Mouse (Mus musculus): ENCODE measurements around the gene Tprn. TPM values are rescaled to one million over a fixed set of nuclear protein-coding genes. Genes with fewer than 3 reads are reported as not detected.

The Tprn gene
- polyA plus RNA-seq, 1 experiment from 2014 or later = 7.3 TPM

- Histone ChIP-seq H3K27ac (ENCODE audit: low read depth, low read length) (no peak overlapping the region), H3K9me3 (ENCODE audit: control insufficient read depth, low read length) (no peaks in the 10 kb centered on the region), H3K4me1 (replicated peaks; ENCODE audit: control insufficient read depth, insufficient read depth, low read length) (no peaks in the 10 kb centered on the region; the same call in 1 of the 2 replicates), H3K4me3 (ENCODE audit: low read depth, low read length) (peak overlapping the region; percentile 28), H3K27me3 (ENCODE audit: control insufficient read depth, insufficient read depth, low read length) (peaks cover 6% of the 10 kb centered on the region; the same call in 1 of the 2 replicates), H3K4me2 (ENCODE audit: low read depth, low read length, severe bottlenecking) (peak overlapping the region; percentile 97), H3K9ac (ENCODE audit: low read length) (peak overlapping the region; percentile 43; the same call in 1 of the 2 replicates), H3K36me3 (ENCODE audit: control insufficient read depth, insufficient read depth, low read length) (no peaks in the 10 kb centered on the region)
- ATAC-seq (replicated peaks; ENCODE audit: low FRiP score) = peak; percentile 72
- WGBS = 1% methylated on average over 29 of the region's 29 CpGs
- peak; percentile 82 for DNase-seq (ENCODE audit: low spot score)
These were observed 21.5 kb upstream of the Tprn start for GRCm38 (mm10) chr2:25240723-25241437.

- H3K36me3 ChIP-seq (ENCODE audit: control insufficient read depth, insufficient read depth, low read length) = no peaks in the 10 kb centered on the region
- peak overlapping the region; percentile 63 for H3K4me3 ChIP-seq (ENCODE audit: low read depth, low read length)
- ATAC-seq (replicated peaks; ENCODE audit: low FRiP score) (peak; percentile 43), DNase-seq (ENCODE audit: low spot score) (no peak)
- H3K4me1 ChIP-seq (replicated peaks; ENCODE audit: control insufficient read depth, insufficient read depth, low read length) = no peaks in the 10 kb centered on the region; the same call in 1 of the 2 replicates
- H3K27me3 ChIP-seq (ENCODE audit: control insufficient read depth, insufficient read depth, low read length) = peaks cover 6% of the 10 kb centered on the region; the same call in 1 of the 2 replicates
- no peak overlapping the region for H3K9ac ChIP-seq (ENCODE audit: low read length)
- no peaks in the 10 kb centered on the region for H3K9me3 ChIP-seq (ENCODE audit: control insufficient read depth, low read length)
- WGBS = 14% methylated on average over 6 of the region's 6 CpGs
- H3K4me2 ChIP-seq (ENCODE audit: low read depth, low read length, severe bottlenecking) = peak overlapping the region; percentile 97
- no peak overlapping the region for H3K27ac ChIP-seq (ENCODE audit: low read depth, low read length)
These were observed 21.0 kb upstream of the Tprn start for GRCm38 (mm10) chr2:25241438-25241775.

- Histone ChIP-seq H3K36me3 (ENCODE audit: control insufficient read depth, insufficient read depth, low read length) (no peaks in the 10 kb centered on the region), H3K4me3 (ENCODE audit: low read depth, low read length) (peak within 1 kb of the TSS; percentile 63), H3K27ac (ENCODE audit: low read depth, low read length) (no peak within 1 kb of the TSS), H3K9me3 (ENCODE audit: control insufficient read depth, low read length) (no peaks in the 10 kb centered on the region), H3K27me3 (ENCODE audit: control insufficient read depth, insufficient read depth, low read length) (peaks cover 6% of the 10 kb centered on the region; the same call in 1 of the 2 replicates), H3K4me2 (ENCODE audit: low read depth, low read length, severe bottlenecking) (peak within 1 kb of the TSS; percentile 97), H3K9ac (ENCODE audit: low read length) (peak within 1 kb of the TSS; percentile 75), H3K4me1 (replicated peaks; ENCODE audit: control insufficient read depth, insufficient read depth, low read length) (no peaks in the 10 kb centered on the region; the same call in 1 of the 2 replicates)
- under 1% methylated on average over 46 of the region's 59 CpGs for WGBS
- ATAC-seq (replicated peaks; ENCODE audit: low FRiP score) (peak; percentile 53; the same call in 1 of the 2 replicates), DNase-seq (ENCODE audit: low spot score) (peak; percentile 67)
These were observed 20.3 kb upstream of the Tprn start, which contains the start of the genes Rnf208 and Cysrt1 for GRCm38 (mm10) chr2:25242101-25242506. TSS of gene Rnf208 (plus strand) at chr2:25242255. TSS of gene Cysrt1 (minus strand) at chr2:25242452.

GRCm38 (mm10) chr2:25243342-25243741 lies 19.1 kb upstream of the Tprn start:
- 77% methylated on average over 8 of the region's 8 CpGs for WGBS
- no peak overlapping the region for H3K27ac ChIP-seq (ENCODE audit: low read depth, low read length)

GRCm38 (mm10) chr2:25244144-25244543 lies 18.3 kb upstream of the Tprn start:
- ATAC-seq (replicated peaks; ENCODE audit: low FRiP score) = no peak
- no peaks in the 10 kb centered on the region for H3K9me3 ChIP-seq (ENCODE audit: control insufficient read depth, low read length)
- no peak overlapping the region for H3K27ac ChIP-seq (ENCODE audit: low read depth, low read length)
- no peaks in the 10 kb centered on the region; the same call in 1 of the 2 replicates for H3K36me3 ChIP-seq (ENCODE audit: control insufficient read depth, insufficient read depth, low read length)
- H3K27me3 ChIP-seq (ENCODE audit: control insufficient read depth, insufficient read depth, low read length) = peaks cover 6% of the 10 kb centered on the region; the same call in 1 of the 2 replicates
- no peak overlapping the region for H3K4me2 ChIP-seq (ENCODE audit: low read depth, low read length, severe bottlenecking)
- H3K4me1 ChIP-seq (replicated peaks; ENCODE audit: control insufficient read depth, insufficient read depth, low read length) = no peaks in the 10 kb centered on the region; the same call in 1 of the 2 replicates
- no peak overlapping the region for H3K9ac ChIP-seq (ENCODE audit: low read length)
- WGBS = 94% methylated on average over 4 of the region's 4 CpGs
- no peak for DNase-seq (ENCODE audit: low spot score)
- H3K4me3 ChIP-seq (ENCODE audit: low read depth, low read length) = no peak overlapping the region

More at GRCm38 (mm10) chr2:25243342-25243741, 19.1 kb upstream of the Tprn start:
- Histone ChIP-seq H3K4me1 (replicated peaks; ENCODE audit: control insufficient read depth, insufficient read depth, low read length) (no peaks in the 10 kb centered on the region; the same call in 1 of the 2 replicates), H3K9ac (ENCODE audit: low read length) (no peak overlapping the region), H3K36me3 (ENCODE audit: control insufficient read depth, insufficient read depth, low read length) (no peaks in the 10 kb centered on the region; the same call in 1 of the 2 replicates), H3K4me3 (ENCODE audit: low read depth, low read length) (no peak overlapping the region; the same call in 1 of the 2 replicates), H3K27me3 (ENCODE audit: control insufficient read depth, insufficient read depth, low read length) (peaks cover 6% of the 10 kb centered on the region; the same call in 1 of the 2 replicates), H3K4me2 (ENCODE audit: low read depth, low read length, severe bottlenecking) (0 out of 2 replicates have a peak overlapping the region, but pooled peaks have one; percentile 97), H3K9me3 (ENCODE audit: control insufficient read depth, low read length) (no peaks in the 10 kb centered on the region)
- ATAC-seq (replicated peaks; ENCODE audit: low FRiP score) (no peak), DNase-seq (ENCODE audit: low spot score) (no peak)

- Histone ChIP-seq H3K27me3 (ENCODE audit: control insufficient read depth, insufficient read depth, low read length) (peaks cover 3% of the 10 kb centered on the region; the same call in 1 of the 2 replicates), H3K4me3 (ENCODE audit: low read depth, low read length) (no peak within 1 kb of the TSS), H3K9ac (ENCODE audit: low read length) (no peak within 1 kb of the TSS), H3K4me1 (replicated peaks; ENCODE audit: control insufficient read depth, insufficient read depth, low read length) (no peaks in the 10 kb centered on the region; the same call in 1 of the 2 replicates), H3K36me3 (ENCODE audit: control insufficient read depth, insufficient read depth, low read length) (peaks cover 3% of the 10 kb centered on the region; the same call in 1 of the 2 replicates), H3K27ac (ENCODE audit: low read depth, low read length) (no peak within 1 kb of the TSS), H3K9me3 (ENCODE audit: control insufficient read depth, low read length) (no peaks in the 10 kb centered on the region), H3K4me2 (ENCODE audit: low read depth, low read length, severe bottlenecking) (no peak within 1 kb of the TSS)
- WGBS = 90% methylated on average over 10 of the region's 10 CpGs
- DNase-seq (ENCODE audit: low spot score) (no peak), ATAC-seq (replicated peaks; ENCODE audit: low FRiP score) (no peak)
These were observed 16.0 kb upstream of the Tprn start, which contains the start of gene AL732309.1 for GRCm38 (mm10) chr2:25246183-25247072. TSS of gene AL732309.1 (minus strand) at chr2:25246863.

GRCm38 (mm10) chr2:25252331-25252730 lies 10.1 kb upstream of the Tprn start:
- no peak for DNase-seq (ENCODE audit: low spot score)
- Histone ChIP-seq H3K36me3 (ENCODE audit: control insufficient read depth, insufficient read depth, low read length) (peaks cover 3% of the 10 kb centered on the region; the same call in 1 of the 2 replicates), H3K9me3 (ENCODE audit: control insufficient read depth, low read length) (no peaks in the 10 kb centered on the region), H3K4me2 (ENCODE audit: low read depth, low read length, severe bottlenecking) (no peak overlapping the region), H3K4me3 (ENCODE audit: low read depth, low read length) (no peak overlapping the region), H3K4me1 (replicated peaks; ENCODE audit: control insufficient read depth, insufficient read depth, low read length) (peaks cover 11% of the 10 kb centered on the region), H3K9ac (ENCODE audit: low read length) (no peak overlapping the region), H3K27ac (ENCODE audit: low read depth, low read length) (no peak overlapping the region), H3K27me3 (ENCODE audit: control insufficient read depth, insufficient read depth, low read length) (no peaks in the 10 kb centered on the region)
- WGBS = 85% methylated on average over 1 of the region's 1 CpGs
- no peak for ATAC-seq (replicated peaks; ENCODE audit: low FRiP score)

GRCm38 (mm10) chr2:25255284-25255779 lies 7.1 kb upstream of the Tprn start, which contains the start of gene Tmem203:
TSS of gene Tmem203 (plus strand) at chr2:25255439.
- ATAC-seq (replicated peaks; ENCODE audit: low FRiP score) (peak; percentile 94), DNase-seq (ENCODE audit: low spot score) (peak; percentile 97)
- H3K27me3 ChIP-seq (ENCODE audit: control insufficient read depth, insufficient read depth, low read length) = no peaks in the 10 kb centered on the region
- peak within 1 kb of the TSS; percentile 97 for H3K4me3 ChIP-seq (ENCODE audit: low read depth, low read length)
- under 1% methylated on average over 39 of the region's 39 CpGs for WGBS
- peaks cover 11% of the 10 kb centered on the region for H3K4me1 ChIP-seq (replicated peaks; ENCODE audit: control insufficient read depth, insufficient read depth, low read length)
- peak within 1 kb of the TSS; percentile 83 for H3K9ac ChIP-seq (ENCODE audit: low read length)
- no peaks in the 10 kb centered on the region for H3K36me3 ChIP-seq (ENCODE audit: control insufficient read depth, insufficient read depth, low read length)
- H3K4me2 ChIP-seq (ENCODE audit: low read depth, low read length, severe bottlenecking) = peak within 1 kb of the TSS; percentile 95
- H3K27ac ChIP-seq (ENCODE audit: low read depth, low read length) = peak within 1 kb of the TSS; percentile 37
- H3K9me3 ChIP-seq (ENCODE audit: control insufficient read depth, low read length) = no peaks in the 10 kb centered on the region
